Mouse (Mus musculus) limb, embryonic 13.5 days (tissue): Measurements from ENCODE around the gene Rpl21. TPM values are rescaled to one million over a fixed set of nuclear protein-coding genes. Genes with fewer than 3 reads are reported as not detected.
A peak's percentile ranks its signal among the peaks of the same experiment; 100 is the strongest.

Source experiments
- ATAC-seq: fragments of 200-750 bp; cut with Nextera tagmentation; 2 replicates; pipeline ENCODE4 v1.8.0; 2017; ENCODE audit warnings: low read depth, moderate number of reproducible peaks, moderate TSS enrichment; ENCODE audit not compliant: low FRiP score
- H3K27ac ChIP-seq: fragments of 300-500 bp; sonication (generic); 2 replicates; pipeline ENCODE4 v1.5.1; 2015; ENCODE audit warnings: inconsistent platforms, mild to moderate bottlenecking, moderate library complexity
- H3K27me3 ChIP-seq: fragments of 300-500 bp; sonication (generic); 2 replicates; pipeline ENCODE4 v1.6.1; 2015; ENCODE audit warnings: mild to moderate bottlenecking, inconsistent platforms
- H3K36me3 ChIP-seq: fragments of 300-500 bp; sonication (generic); 2 replicates; pipeline ENCODE4 v1.6.1; 2015; ENCODE audit warnings: inconsistent platforms, mild to moderate bottlenecking, moderate library complexity
- H3K4me1 ChIP-seq: fragments of 300-500 bp; sonication (generic); 2 replicates; pipeline ENCODE4 v1.6.1; 2015; ENCODE audit warnings: inconsistent platforms
- H3K4me2 ChIP-seq: fragments of 300-500 bp; sonication (generic); replicated peaks from 2 replicates; pipeline ENCODE4 v1.6.1; 2015; ENCODE audit warnings: inconsistent platforms, mild to moderate bottlenecking, moderate library complexity
- H3K4me3 ChIP-seq: fragments of 300-500 bp; sonication (generic); 2 replicates; pipeline ENCODE4 v1.5.1; 2015; ENCODE audit warnings: moderate library complexity, mild to moderate bottlenecking, inconsistent platforms
- H3K9ac ChIP-seq: fragments of 300-500 bp; sonication (generic); 2 replicates; pipeline ENCODE4 v1.6.1; 2015; ENCODE audit warnings: mild to moderate bottlenecking, inconsistent platforms
- H3K9me3 ChIP-seq: fragments of 300-500 bp; sonication (generic); 2 replicates; pipeline ENCODE4 v1.6.1; 2016; ENCODE audit warnings: inconsistent platforms
- WGBS: fragments of 180-500 bp; shearing (Covaris S2); methylation state at CpG from one replicate; pipeline ENCODE4 v1.1.7; 2015; 5-methylcytosine and 5-hydroxymethylcytosine counted together
- polyA plus RNA-seq: library from polyadenylated mRNA; unstranded; fragments of >200 nt; fragmentation: Nextera tagmentation; extraction: Ambion mirVana; gene quantifications from 2 replicates; pipeline ENCODE4 v1.2.1, GENCODE M21; 2015

Gene Rpl21
- polyA plus RNA-seq, 1 experiment from 2014 or later, result 522 TPM

GRCm38 (mm10) chr5:146837967-146838720 is 5.5 kb downstream of the Rpl21 start:
- ATAC-seq, result no peak
- no peak overlapping the region for H3K27ac ChIP-seq
- no peak overlapping the region for H3K4me2 ChIP-seq
- no peak overlapping the region for H3K9ac ChIP-seq
- H3K9me3 ChIP-seq, result no peaks in the 10 kb centered on the region
- WGBS, result 73% methylated on average over 7 of the region's 7 CpGs
- no peaks in the 10 kb centered on the region for H3K27me3 ChIP-seq
- no peak overlapping the region for H3K4me3 ChIP-seq
- peaks cover 54% of the 10 kb centered on the region for H3K36me3 ChIP-seq
- peaks cover 17% of the 10 kb centered on the region for H3K4me1 ChIP-seq

- WGBS, result 35% methylated on average over 12 of the region's 12 CpGs
- no peak overlapping the region for H3K27ac ChIP-seq
- H3K9ac ChIP-seq, result no peak overlapping the region
- H3K4me1 ChIP-seq, result peaks cover 13% of the 10 kb centered on the region
- H3K4me3 ChIP-seq, result no peak overlapping the region
- H3K4me2 ChIP-seq, result no peak overlapping the region
- ATAC-seq, result no peak
- no peaks in the 10 kb centered on the region for H3K27me3 ChIP-seq
- peaks cover 54% of the 10 kb centered on the region for H3K36me3 ChIP-seq
- no peaks in the 10 kb centered on the region for H3K9me3 ChIP-seq
Measured at GRCm38 (mm10) chr5:146838836-146839648, 6.4 kb downstream of the Rpl21 start.

GRCm38 (mm10) chr5:146839760-146840159 is 7.1 kb downstream of the Rpl21 start:
- Histone ChIP-seq H3K36me3 (peaks cover 46% of the 10 kb centered on the region), H3K9ac (no peak overlapping the region), H3K27me3 (no peaks in the 10 kb centered on the region), H3K27ac (no peak overlapping the region), H3K9me3 (no peaks in the 10 kb centered on the region), H3K4me3 (no peak overlapping the region), H3K4me1 (peaks cover 6% of the 10 kb centered on the region; the same call in 1 of the 2 replicates), H3K4me2 (no peak overlapping the region)
- WGBS, result 45% methylated on average over 5 of the region's 5 CpGs
- no peak for ATAC-seq

GRCm38 (mm10) chr5:146840422-146840821 is 7.7 kb downstream of the Rpl21 start:
- Histone ChIP-seq H3K4me2 (no peak overlapping the region), H3K4me1 (no peaks in the 10 kb centered on the region), H3K27me3 (no peaks in the 10 kb centered on the region), H3K36me3 (peaks cover 40% of the 10 kb centered on the region), H3K9me3 (no peaks in the 10 kb centered on the region), H3K27ac (no peak overlapping the region), H3K4me3 (no peak overlapping the region), H3K9ac (no peak overlapping the region)
- no peak for ATAC-seq
- WGBS, result 90% methylated on average over 4 of the region's 4 CpGs

GRCm38 (mm10) chr5:146841301-146841700 is 8.6 kb downstream of the Rpl21 start:
- peaks cover 31% of the 10 kb centered on the region for H3K36me3 ChIP-seq
- H3K4me1 ChIP-seq, result peaks cover 8% of the 10 kb centered on the region
- H3K9ac ChIP-seq, result no peak overlapping the region
- no peaks in the 10 kb centered on the region for H3K27me3 ChIP-seq
- H3K9me3 ChIP-seq, result no peaks in the 10 kb centered on the region
- WGBS, result 83% methylated on average over 5 of the region's 5 CpGs
- H3K4me3 ChIP-seq, result no peak overlapping the region
- H3K4me2 ChIP-seq, result no peak overlapping the region
- H3K27ac ChIP-seq, result no peak overlapping the region
- no peak for ATAC-seq

- Histone ChIP-seq H3K36me3 (peaks cover 24% of the 10 kb centered on the region), H3K4me3 (no peak overlapping the region), H3K27ac (no peak overlapping the region), H3K4me2 (no peak overlapping the region), H3K4me1 (peaks cover 14% of the 10 kb centered on the region), H3K9me3 (no peaks in the 10 kb centered on the region), H3K27me3 (no peaks in the 10 kb centered on the region), H3K9ac (no peak overlapping the region)
- no peak for ATAC-seq
- 91% methylated on average over 4 of the region's 4 CpGs for WGBS
Measured at GRCm38 (mm10) chr5:146841996-146842395, 9.3 kb downstream of the Rpl21 start.

- H3K4me2 ChIP-seq, result peak overlapping the region; percentile 94
- H3K4me3 ChIP-seq, result peak overlapping the region; percentile 69
- no peaks in the 10 kb centered on the region for H3K9me3 ChIP-seq
- peak overlapping the region; percentile 78 for H3K9ac ChIP-seq
- H3K27ac ChIP-seq, result peak overlapping the region; percentile 48
- no peaks in the 10 kb centered on the region for H3K36me3 ChIP-seq
- no peaks in the 10 kb centered on the region for H3K27me3 ChIP-seq
- H3K4me1 ChIP-seq, result peaks cover 18% of the 10 kb centered on the region
- peak; percentile 12; the same call in 1 of the 2 replicates for ATAC-seq
- WGBS, result 11% methylated on average over 6 of the region's 6 CpGs
Measured at GRCm38 (mm10) chr5:146844301-146844941, 11.7 kb downstream of the Rpl21 start.

- peaks cover 18% of the 10 kb centered on the region for H3K4me1 ChIP-seq
- H3K27me3 ChIP-seq, result no peaks in the 10 kb centered on the region
- WGBS, result under 1% methylated on average over 39 of the region's 40 CpGs
- peak within 1 kb of the TSS; percentile 78 for H3K9ac ChIP-seq
- peak; percentile 88 for ATAC-seq
- H3K36me3 ChIP-seq, result no peaks in the 10 kb centered on the region
- H3K9me3 ChIP-seq, result no peaks in the 10 kb centered on the region
- peak within 1 kb of the TSS; percentile 69 for H3K4me3 ChIP-seq
- peak within 1 kb of the TSS; percentile 94 for H3K4me2 ChIP-seq
- peak within 1 kb of the TSS; percentile 48 for H3K27ac ChIP-seq
Measured at GRCm38 (mm10) chr5:146844945-146845365, 12.3 kb downstream of the Rpl21 start, which contains the start of gene Rasl11a. TSS of gene Rasl11a (plus strand) at chr5:146845071.

- peak overlapping the region; percentile 69 for H3K4me3 ChIP-seq
- WGBS, result 42% methylated on average over 2 of the region's 2 CpGs
- H3K27ac ChIP-seq, result 0 out of 2 replicates have a peak overlapping the region, but pooled peaks have one; percentile 22
- no peak overlapping the region for H3K9ac ChIP-seq
- no peaks in the 10 kb centered on the region for H3K27me3 ChIP-seq
- no peak for ATAC-seq
- H3K4me2 ChIP-seq, result peak overlapping the region; percentile 94
- peaks cover 18% of the 10 kb centered on the region for H3K4me1 ChIP-seq
- no peaks in the 10 kb centered on the region for H3K9me3 ChIP-seq
- no peaks in the 10 kb centered on the region for H3K36me3 ChIP-seq
Measured at GRCm38 (mm10) chr5:146846489-146846888, 13.8 kb downstream of the Rpl21 start.

- Histone ChIP-seq H3K36me3 (no peaks in the 10 kb centered on the region), H3K9ac (no peak overlapping the region), H3K4me2 (no peak overlapping the region), H3K27ac (no peak overlapping the region), H3K4me1 (peaks cover 18% of the 10 kb centered on the region), H3K9me3 (no peaks in the 10 kb centered on the region), H3K27me3 (no peaks in the 10 kb centered on the region), H3K4me3 (no peak overlapping the region)
- 92% methylated on average over 4 of the region's 4 CpGs for WGBS
- ATAC-seq, result no peak
Measured at GRCm38 (mm10) chr5:146848936-146849582, 16.4 kb downstream of the Rpl21 start.

- no peaks in the 10 kb centered on the region for H3K9me3 ChIP-seq
- H3K4me3 ChIP-seq, result no peak overlapping the region
- no peaks in the 10 kb centered on the region for H3K27me3 ChIP-seq
- H3K27ac ChIP-seq, result no peak overlapping the region
- WGBS, result 92% methylated on average over 3 of the region's 3 CpGs
- no peaks in the 10 kb centered on the region for H3K4me1 ChIP-seq
- H3K36me3 ChIP-seq, result no peaks in the 10 kb centered on the region
- no peak overlapping the region for H3K4me2 ChIP-seq
- no peak for ATAC-seq
- H3K9ac ChIP-seq, result no peak overlapping the region
Measured at GRCm38 (mm10) chr5:146856106-146856505, 23.4 kb downstream of the Rpl21 start.
